Mouse (Mus musculus): ENCODE data around the gene Syngap1. TPM values are rescaled to one million over a fixed set of nuclear protein-coding genes. Genes with fewer than 3 reads are reported as not detected.

Gene Syngap1
- 1.8 and 2.0 TPM in 2 replicates for polyA plus RNA-seq (2014; fragmentation: Nextera tagmentation; extraction: Ambion mirVana)

- peak within 1 kb of the TSS; percentile 88 for H3K4me2 ChIP-seq
- no peaks in the 10 kb centered on the region for H3K27me3 ChIP-seq (ENCODE audit: insufficient read depth, low read length)
- no peaks in the 10 kb centered on the region for H3K9me3 ChIP-seq (ENCODE audit: low read depth, low read length)
- H3K4me1 ChIP-seq (ENCODE audit: insufficient read depth) = peaks cover 14% of the 10 kb centered on the region; the same call in 1 of the 2 replicates
- DNase-seq (peak; percentile 43), ATAC-seq (ENCODE audit: insufficient read depth) (no peak)
- H3K9ac ChIP-seq = peak within 1 kb of the TSS; percentile 68
- no peak for TF ChIP-seq CTCF (IDR thresholded peaks at IDR 0.05; ENCODE audit: low read depth)
- 4% methylated on average over 22 of the region's 24 CpGs for WGBS
- peak within 1 kb of the TSS; percentile 55 for H3K4me3 ChIP-seq (ENCODE audit: low read depth, low read length)
- peak within 1 kb of the TSS; percentile 96 for H3K27ac ChIP-seq (ENCODE audit: low read depth)
- peaks cover 14% of the 10 kb centered on the region for H3K36me3 ChIP-seq (ENCODE audit: insufficient read depth)
These were observed at the start of gene Syngap1 for GRCm38 (mm10) chr17:26941031-26941789. Gene Syngap1 (plus strand): TSS chr17:26941253.

GRCm38 (mm10) chr17:26892635-26893375, 48.2 kb upstream of the Syngap1 start:
- no peaks in the 10 kb centered on the region for H3K36me3 ChIP-seq (ENCODE audit: insufficient read depth)
- DNase-seq (peak; percentile 52), ATAC-seq (ENCODE audit: insufficient read depth) (peak; percentile 78; the same call in 1 of the 2 replicates)
- H3K27me3 ChIP-seq (ENCODE audit: insufficient read depth, low read length) = no peaks in the 10 kb centered on the region; the same call in 1 of the 2 replicates
- peak overlapping the region; percentile 14 for H3K4me3 ChIP-seq (ENCODE audit: low read depth, low read length)
- peak overlapping the region; percentile 58; the same call in 1 of the 2 replicates for H3K27ac ChIP-seq (ENCODE audit: low read depth)
- H3K4me2 ChIP-seq = peak overlapping the region; percentile 51
- peaks cover 7% of the 10 kb centered on the region; the same call in 1 of the 2 replicates for H3K4me1 ChIP-seq (ENCODE audit: insufficient read depth)
- peak overlapping the region; percentile 32 for H3K9ac ChIP-seq
- 20% methylated on average over 16 of the region's 16 CpGs for WGBS
- no peaks in the 10 kb centered on the region for H3K9me3 ChIP-seq (ENCODE audit: low read depth, low read length)
- no peak for TF ChIP-seq CTCF (IDR thresholded peaks at IDR 0.05; ENCODE audit: low read depth)

- H3K4me3 ChIP-seq (ENCODE audit: low read depth, low read length) = no peak overlapping the region
- no peak for TF ChIP-seq CTCF (IDR thresholded peaks at IDR 0.05; ENCODE audit: low read depth)
- 52% methylated on average over 6 of the region's 6 CpGs for WGBS
- H3K4me2 ChIP-seq = no peak overlapping the region; the same call in 1 of the 2 replicates
- no peaks in the 10 kb centered on the region for H3K9me3 ChIP-seq (ENCODE audit: low read depth, low read length)
- H3K27ac ChIP-seq (ENCODE audit: low read depth) = no peak overlapping the region
- DNase-seq = no peak
- no peaks in the 10 kb centered on the region; the same call in 1 of the 2 replicates for H3K27me3 ChIP-seq (ENCODE audit: insufficient read depth, low read length)
- H3K36me3 ChIP-seq (ENCODE audit: insufficient read depth) = no peaks in the 10 kb centered on the region
- H3K4me1 ChIP-seq (ENCODE audit: insufficient read depth) = peaks cover 7% of the 10 kb centered on the region; the same call in 1 of the 2 replicates
- H3K9ac ChIP-seq = no peak overlapping the region
- no peak for ATAC-seq (ENCODE audit: insufficient read depth)
These were observed 47.6 kb upstream of the Syngap1 start for GRCm38 (mm10) chr17:26893492-26893891.

DNA sequence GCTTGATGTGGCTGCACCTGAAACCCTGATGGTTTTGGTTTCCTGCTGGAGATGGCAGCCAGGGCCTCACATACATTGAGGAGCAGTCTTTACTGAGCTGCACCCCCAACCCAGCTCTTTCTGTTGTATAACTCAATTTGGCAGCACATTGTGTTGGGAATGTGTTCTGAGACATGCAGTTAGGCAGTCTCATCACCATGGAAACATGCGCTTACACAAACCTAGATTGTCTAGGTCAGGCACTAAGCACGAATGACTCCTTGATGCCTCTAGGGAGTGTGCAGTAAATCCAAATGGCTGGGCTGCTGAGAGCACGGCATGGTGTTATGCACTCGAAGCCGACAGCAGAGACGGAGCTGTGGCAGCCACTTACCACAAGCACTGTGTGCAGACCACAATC, 46.7 kb upstream of the Syngap1 start:
- Histone ChIP-seq H3K27me3 (ENCODE audit: insufficient read depth, low read length) (no peaks in the 10 kb centered on the region; the same call in 1 of the 2 replicates), H3K36me3 (ENCODE audit: insufficient read depth) (no peaks in the 10 kb centered on the region), H3K9me3 (ENCODE audit: low read depth, low read length) (no peaks in the 10 kb centered on the region), H3K9ac (no peak overlapping the region), H3K27ac (ENCODE audit: low read depth) (no peak overlapping the region), H3K4me1 (ENCODE audit: insufficient read depth) (peaks cover 7% of the 10 kb centered on the region; the same call in 1 of the 2 replicates), H3K4me3 (ENCODE audit: low read depth, low read length) (no peak overlapping the region), H3K4me2 (no peak overlapping the region)
- TF ChIP-seq CTCF (IDR thresholded peaks at IDR 0.05; ENCODE audit: low read depth) = no peak
- peak; percentile 10 for DNase-seq
- WGBS = 68% methylated on average over 6 of the region's 6 CpGs
- no peak for ATAC-seq (ENCODE audit: insufficient read depth)

GRCm38 (mm10) chr17:26895578-26895977, 45.5 kb upstream of the Syngap1 start:
- no peaks in the 10 kb centered on the region for H3K9me3 ChIP-seq (ENCODE audit: low read depth, low read length)
- peak; percentile 62; the same call in 1 of the 2 replicates for ATAC-seq (ENCODE audit: insufficient read depth)
- WGBS = 15% methylated on average over 10 of the region's 10 CpGs

GRCm38 (mm10) chr17:26900916-26901315, 40.1 kb upstream of the Syngap1 start:
- ATAC-seq (ENCODE audit: insufficient read depth) = no peak
- H3K4me3 ChIP-seq (ENCODE audit: low read depth, low read length) = no peak overlapping the region
- H3K4me1 ChIP-seq (ENCODE audit: insufficient read depth) = no peaks in the 10 kb centered on the region
- H3K36me3 ChIP-seq (ENCODE audit: insufficient read depth) = no peaks in the 10 kb centered on the region
- TF ChIP-seq CTCF (IDR thresholded peaks at IDR 0.05; ENCODE audit: low read depth) = no peak
- H3K9ac ChIP-seq = no peak overlapping the region
- H3K27me3 ChIP-seq (ENCODE audit: insufficient read depth, low read length) = no peaks in the 10 kb centered on the region; the same call in 1 of the 2 replicates
- no peak overlapping the region for H3K27ac ChIP-seq (ENCODE audit: low read depth)
- H3K9me3 ChIP-seq (ENCODE audit: low read depth, low read length) = no peaks in the 10 kb centered on the region
- H3K4me2 ChIP-seq = no peak overlapping the region
- WGBS = 73% methylated on average over 6 of the region's 6 CpGs
- DNase-seq = no peak

More at GRCm38 (mm10) chr17:26895578-26895977, 45.5 kb upstream of the Syngap1 start:
- H3K4me2 ChIP-seq = no peak overlapping the region
- no peak overlapping the region for H3K9ac ChIP-seq
- H3K4me1 ChIP-seq (ENCODE audit: insufficient read depth) = peaks cover 7% of the 10 kb centered on the region; the same call in 1 of the 2 replicates
- peak; percentile 85 for DNase-seq
- H3K36me3 ChIP-seq (ENCODE audit: insufficient read depth) = no peaks in the 10 kb centered on the region
- no peak overlapping the region for H3K27ac ChIP-seq (ENCODE audit: low read depth)
- H3K4me3 ChIP-seq (ENCODE audit: low read depth, low read length) = no peak overlapping the region
- H3K27me3 ChIP-seq (ENCODE audit: insufficient read depth, low read length) = no peaks in the 10 kb centered on the region; the same call in 1 of the 2 replicates
- TF ChIP-seq CTCF (IDR thresholded peaks at IDR 0.05; ENCODE audit: low read depth) = peak; percentile 89
